Mouse (Mus musculus) heart, postnatal 4 days (tissue): ENCODE data around the gene Xkr7. TPM values are rescaled to one million over a fixed set of nuclear protein-coding genes. Genes with fewer than 3 reads are reported as not detected.

Experiments
- DNase-seq: peaks from one replicate; pipeline ENCODE4 v3.0.0; 2021
- total RNA-seq, 2 experiments: library from RNA; stranded (reverse); gene quantifications; 2 replicates each; pipeline ENCODE4 v1.2.3; 2021

Xkr7 gene
- total RNA-seq, 2 experiments from 2014 or later, result not detected

- no peak for DNase-seq
Observed at GRCm38 (mm10) chr2:153032973-153033372, 1.3 kb downstream of the Xkr7 start.

DNA sequence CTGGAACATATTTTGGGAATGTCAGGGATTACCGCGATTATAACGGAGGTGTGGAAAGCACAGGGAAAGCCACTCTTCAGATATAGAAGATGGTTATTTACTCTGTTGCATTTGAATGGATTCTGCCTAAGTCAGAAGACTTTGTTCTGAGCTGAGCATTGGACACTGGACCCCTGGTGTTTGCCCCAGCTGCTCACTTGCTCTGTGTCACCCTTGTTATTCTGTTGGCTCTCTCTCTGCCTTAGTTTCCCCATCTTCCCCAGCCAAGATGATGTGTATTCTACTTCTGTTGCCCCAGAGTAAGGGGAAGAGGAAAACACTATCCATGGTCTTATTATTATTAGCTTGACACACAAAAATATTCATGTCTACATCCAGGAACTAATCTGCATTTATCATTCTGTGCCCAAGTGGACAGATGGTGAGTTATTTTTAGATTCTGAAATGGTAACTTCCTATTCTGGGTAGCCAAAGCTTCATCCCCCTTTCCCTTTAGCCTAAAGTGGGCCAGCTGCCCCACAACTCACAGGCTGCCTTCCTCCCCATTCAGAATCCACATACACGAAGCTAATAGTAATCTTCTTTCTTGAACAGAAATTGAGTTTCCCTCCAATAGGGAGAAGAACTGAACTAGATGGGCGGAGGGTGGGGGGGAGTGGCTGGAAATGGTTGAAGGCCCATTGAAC lies 2.0 kb downstream of the Xkr7 start:
- DNase-seq, result no peak

DNA sequence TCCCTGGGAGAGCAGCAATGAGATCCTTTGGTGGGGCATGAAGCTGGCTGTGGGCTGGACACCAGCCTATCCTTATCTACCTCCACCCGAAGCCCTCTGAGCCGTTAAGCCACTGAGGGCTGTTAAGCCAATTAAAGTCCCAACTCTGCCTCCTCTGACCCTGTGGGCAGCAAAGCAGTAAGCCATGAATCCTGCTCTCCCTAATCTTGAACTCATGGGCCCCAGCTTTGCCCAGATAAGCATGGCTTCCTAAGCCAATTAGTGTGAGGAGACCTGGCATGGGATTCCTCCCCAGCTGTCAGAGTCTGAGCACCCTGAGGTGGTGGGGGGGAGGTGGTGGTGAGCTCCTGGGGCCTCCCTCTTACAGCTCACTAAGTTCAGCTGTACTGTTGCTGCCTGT lies 5.0 kb downstream of the Xkr7 start:
- DNase-seq, result no peak

- no peak for DNase-seq
Observed at GRCm38 (mm10) chr2:153043886-153044285, 12.2 kb downstream of the Xkr7 start.

DNA sequence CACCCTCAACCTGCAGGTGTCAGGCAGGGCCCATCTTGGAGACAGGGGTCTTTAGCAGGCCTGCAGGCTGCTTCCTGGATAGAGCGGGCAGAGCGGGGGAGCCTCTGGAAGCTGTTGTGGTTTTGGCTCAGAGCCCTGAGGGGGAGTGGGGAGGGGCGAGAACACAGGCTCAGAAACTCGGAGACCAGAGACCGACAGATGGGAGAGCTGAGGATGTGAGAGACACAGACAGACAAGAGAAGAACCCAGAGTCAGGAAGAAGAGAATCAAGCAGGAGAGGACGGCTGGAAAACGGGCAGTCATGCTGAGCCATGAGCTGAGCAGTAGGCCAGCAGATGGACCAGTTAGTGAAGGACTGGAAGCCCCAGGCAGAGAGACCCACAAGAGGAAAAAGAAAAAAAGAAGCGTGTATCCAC lies 14.2 kb downstream of the Xkr7 start:
- no peak for DNase-seq

DNA sequence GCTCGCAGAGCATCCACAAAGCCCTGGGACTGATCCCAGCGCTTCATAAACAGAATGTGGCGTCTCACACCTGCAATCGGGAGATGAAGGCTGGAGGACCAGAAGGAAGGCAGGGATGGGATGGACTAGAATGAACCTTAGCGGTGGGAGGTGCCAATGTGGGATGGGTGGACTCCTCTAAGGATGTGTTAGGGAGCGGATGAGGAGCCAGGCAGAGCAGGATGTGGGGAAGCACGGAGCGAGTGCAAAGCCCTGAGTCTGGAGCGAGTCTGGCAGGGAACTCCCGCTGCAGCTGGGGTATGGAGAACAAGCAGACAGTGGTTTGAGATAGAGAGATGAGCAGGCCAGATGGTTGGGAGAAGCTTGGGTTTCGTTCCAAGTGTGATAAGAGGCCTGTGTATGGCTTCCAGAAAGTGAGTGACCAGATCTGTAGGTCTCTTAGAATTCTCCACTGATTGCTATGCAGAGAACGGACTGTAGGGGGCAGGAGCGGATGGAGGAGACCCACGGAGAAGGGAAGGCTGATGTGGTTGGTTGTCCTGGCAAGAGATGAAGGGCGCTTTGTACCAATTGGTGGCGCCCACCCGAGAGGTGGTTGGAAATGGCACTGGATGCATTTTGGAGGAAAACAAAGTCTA lies 16.3 kb downstream of the Xkr7 start:
- DNase-seq, result peak; percentile 76

DNA sequence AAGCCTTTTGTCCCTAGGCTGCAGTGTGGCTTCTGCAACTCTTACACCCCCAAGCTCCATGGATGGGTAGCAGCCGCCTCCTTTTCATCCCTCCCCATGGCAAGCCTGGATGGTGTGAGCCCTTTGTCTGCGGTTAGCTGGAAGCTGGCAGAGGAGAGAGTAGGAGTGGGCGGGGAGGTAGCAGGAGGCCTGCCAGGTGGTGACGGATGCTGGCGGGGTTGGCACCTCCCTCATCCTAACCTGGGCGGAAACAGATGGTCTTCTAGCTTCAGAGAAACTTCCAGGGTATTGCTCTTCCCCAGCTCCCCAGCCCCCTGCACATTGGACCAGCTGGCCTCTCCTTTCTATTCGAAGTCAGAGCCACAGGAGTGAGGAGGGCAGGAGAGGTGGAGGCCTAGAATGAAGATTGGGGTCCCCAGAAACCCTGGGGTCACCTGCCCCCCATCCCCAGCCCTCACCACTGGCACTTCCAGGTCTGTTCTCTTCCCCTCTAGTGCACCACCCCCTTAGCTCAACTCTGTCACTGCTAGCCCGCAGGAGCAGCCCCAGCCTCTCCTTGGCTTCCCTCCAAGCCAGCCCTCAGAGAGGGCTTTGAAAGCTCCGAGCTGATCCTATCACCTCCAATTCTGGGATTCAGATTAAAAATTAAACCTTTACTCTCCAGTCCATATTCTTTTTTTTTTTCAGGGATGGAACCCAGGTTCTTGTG lies 17.8 kb downstream of the Xkr7 start:
- no peak for DNase-seq

- no peak for DNase-seq
Observed at GRCm38 (mm10) chr2:153049997-153050358, 18.3 kb downstream of the Xkr7 start.

DNA sequence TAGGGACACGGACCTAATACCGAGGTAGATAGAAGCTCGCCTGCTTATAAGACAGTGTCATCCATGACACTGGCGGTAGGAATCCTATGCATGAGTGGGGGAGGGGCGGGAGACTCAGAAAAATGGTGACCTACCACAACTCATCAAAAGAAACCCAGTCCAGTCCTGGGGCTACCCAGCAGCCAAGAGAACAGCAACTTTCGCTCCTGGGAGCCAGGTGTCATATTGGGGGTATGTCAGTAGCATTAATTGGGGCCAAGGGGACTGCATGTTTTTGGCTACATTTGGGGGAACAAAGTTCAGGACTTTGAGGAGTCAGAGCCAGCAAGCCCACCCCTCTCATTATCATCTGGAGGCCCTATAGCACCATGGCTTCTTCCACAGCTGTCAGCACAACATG lies 19.4 kb downstream of the Xkr7 start:
- DNase-seq, result no peak

GRCm38 (mm10) chr2:153051537-153051936 lies 19.9 kb downstream of the Xkr7 start:
- no peak for DNase-seq

DNA sequence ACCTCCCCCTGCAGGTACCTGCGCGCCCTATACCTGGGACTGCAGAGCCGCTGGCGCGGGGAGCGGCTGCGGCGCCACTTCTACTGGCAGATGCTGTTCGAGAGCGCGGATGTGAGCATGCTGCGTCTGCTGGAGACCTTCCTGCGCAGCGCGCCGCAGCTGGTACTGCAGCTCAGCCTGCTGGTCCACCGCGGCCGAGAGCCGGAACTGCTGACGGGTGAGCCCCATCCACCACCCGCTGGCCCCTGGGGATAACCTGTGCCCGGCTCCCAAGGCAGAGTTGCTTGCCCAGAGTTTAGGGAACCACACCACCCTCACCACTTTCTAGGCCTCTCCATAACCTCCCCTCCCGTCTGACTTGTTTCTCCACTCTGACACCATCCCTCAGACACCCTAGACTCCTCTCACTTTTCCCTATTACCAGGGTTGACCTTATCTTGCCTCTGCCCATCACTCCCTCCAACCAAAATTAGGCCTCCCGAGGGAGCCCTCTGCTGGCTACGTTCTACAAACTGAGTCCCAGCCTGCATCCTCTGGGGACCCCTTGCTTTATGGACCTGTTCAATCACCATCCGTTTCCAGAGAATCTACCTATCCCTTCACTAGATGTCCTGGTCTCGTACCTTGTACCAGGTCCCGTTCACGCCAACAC lies 21.2 kb downstream of the Xkr7 start:
- no peak for DNase-seq

DNA sequence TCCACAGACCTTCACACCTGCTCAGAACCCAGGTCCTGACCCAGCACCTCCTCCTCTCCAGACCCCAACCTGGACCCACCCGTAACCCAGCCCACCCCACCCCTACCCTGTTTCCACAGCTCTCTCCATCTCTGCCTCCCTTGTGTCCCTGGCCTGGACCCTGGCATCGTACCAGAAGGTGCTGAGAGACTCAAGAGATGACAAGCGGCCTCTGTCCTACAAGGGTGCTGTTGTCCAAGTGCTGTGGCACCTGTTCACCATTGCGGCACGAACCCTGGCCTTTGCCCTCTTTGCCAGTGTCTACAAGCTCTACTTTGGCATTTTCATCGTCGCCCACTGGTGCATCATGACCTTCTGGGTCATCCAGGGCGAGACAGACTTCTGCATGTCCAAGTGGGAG lies 22.2 kb downstream of the Xkr7 start:
- no peak for DNase-seq

GRCm38 (mm10) chr2:153055270-153055920 lies 23.7 kb downstream of the Xkr7 start:
- no peak for DNase-seq

DNA sequence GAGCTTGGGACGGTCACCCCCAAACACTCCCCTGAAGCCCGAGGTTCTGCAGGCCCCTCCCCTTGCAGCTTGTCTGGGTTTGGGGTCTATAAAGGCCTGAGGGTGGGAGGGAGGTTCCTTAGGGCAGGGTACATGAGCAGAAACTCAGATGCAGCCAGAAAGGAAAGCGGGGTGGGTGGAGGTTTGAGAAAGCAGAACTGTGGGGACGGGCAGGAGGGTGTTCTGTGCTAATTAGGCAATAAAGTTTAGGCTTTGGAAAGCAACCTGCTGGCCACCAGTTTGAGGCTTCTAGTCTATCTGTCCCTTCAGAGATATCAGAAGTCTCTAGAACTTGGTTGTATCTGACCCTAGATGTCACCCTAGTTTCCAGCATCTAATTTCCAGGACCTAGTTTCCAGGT lies 26.7 kb downstream of the Xkr7 start:
- no peak for DNase-seq

DNA sequence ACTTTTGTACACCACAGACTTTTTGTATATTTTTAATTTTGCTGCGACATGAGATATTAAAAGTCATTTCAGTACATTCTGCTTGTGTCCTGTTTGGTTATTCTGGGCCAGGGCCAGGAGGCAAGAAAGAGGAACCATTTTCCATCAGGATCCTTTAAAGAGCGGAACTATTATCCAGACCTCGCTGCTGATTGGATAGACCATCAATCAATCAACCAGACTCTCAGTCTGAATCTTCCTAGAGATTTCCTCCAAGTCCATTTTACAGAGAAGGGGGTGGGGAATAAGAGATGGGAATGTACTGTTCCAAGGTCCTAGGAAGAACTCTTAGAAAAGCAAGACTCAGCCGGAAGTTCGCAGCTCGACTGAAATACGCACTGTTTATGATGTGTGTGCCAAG lies 28.6 kb downstream of the Xkr7 start:
- no peak for DNase-seq

GRCm38 (mm10) chr2:153063394-153063793 lies 31.7 kb downstream of the Xkr7 start:
- no peak for DNase-seq

- no peak for DNase-seq
Observed at GRCm38 (mm10) chr2:153064190-153064970, 32.7 kb downstream of the Xkr7 start.

GRCm38 (mm10) chr2:153065747-153066508 lies 34.3 kb downstream of the Xkr7 start, which contains the start of gene Ccm2l:
Ccm2l (plus strand) TSS chr2:153065955.
- peak; percentile 65 for DNase-seq

DNA sequence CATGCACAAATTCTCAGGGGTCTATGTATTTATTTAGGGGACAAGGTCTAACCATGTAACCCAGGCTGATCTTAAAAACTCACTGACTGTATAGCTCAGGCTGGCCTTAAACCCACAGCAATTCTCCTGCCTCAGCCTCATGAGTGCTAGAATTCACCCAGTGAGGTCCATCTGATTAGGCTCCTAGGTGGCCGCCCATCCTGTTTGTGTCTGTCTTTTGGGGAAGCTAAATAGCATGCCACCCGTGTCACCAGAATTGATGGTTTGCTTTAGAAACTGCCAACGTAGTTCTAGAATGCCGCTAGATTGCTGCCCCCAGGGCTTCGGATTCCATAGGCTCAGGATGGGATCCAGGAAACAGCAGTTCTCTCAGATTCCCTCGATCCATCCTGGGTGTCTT lies 35.3 kb downstream of the Xkr7 start:
- DNase-seq, result no peak

DNA sequence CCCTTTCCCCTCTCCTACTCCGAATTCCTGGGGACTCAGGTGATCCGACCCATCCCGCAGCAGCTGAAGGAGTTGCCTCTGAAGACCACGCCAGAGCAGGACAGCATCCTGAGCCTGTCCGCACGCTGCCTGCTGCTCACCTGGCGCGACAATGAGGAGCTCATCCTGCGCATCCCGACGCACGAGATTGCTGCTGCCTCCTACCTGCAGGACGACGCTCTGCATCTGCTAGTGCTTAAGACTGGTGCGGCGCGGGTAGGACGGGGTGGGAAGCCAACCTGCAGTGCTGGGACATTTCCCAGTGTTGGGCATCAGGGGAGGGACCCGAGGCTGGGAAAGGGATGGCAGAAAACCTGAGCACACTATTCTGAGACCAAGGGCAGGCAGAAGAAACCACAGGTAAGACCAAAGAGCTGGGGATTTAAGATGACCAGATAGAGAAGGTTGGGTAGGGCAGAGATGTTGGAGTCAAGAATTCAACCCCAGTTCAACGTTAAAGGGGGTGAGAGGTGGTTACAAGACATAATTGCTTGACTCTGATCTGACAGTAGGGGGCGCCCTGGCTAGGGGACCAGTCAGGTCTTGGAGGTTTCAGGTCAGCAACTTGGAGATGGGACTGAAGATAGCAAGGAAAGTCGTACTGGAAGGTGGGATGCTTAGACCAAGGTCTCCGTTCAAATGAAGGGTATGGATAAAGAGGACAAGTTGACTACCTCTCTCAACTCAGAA lies 39.3 kb downstream of the Xkr7 start:
- DNase-seq, result peak; percentile 44
